Mouse (Mus musculus) urinary bladder, adult 2 months (tissue): ENCODE measurements around the gene Lgr6. TPM values are rescaled to one million over a fixed set of nuclear protein-coding genes. Genes with fewer than 3 reads are reported as not detected.
"Not testable (repeated sequence)": the region's sequence is repeated elsewhere in the genome, so short reads cannot be mapped to it uniquely, and the experiment has no call there.

Experiments
- DNase-seq: peaks from one replicate; pipeline ENCODE4 v3.0.0; 2022; ENCODE audit warnings: low spot score
- polyA plus RNA-seq: library from polyadenylated mRNA; depleted of rRNA; stranded (reverse); fragments of >200 nt; gene quantifications from 2 replicates; pipeline ENCODE4 v1.2.3, GENCODE M21; 2012

The Lgr6 gene
- polyA plus RNA-seq, 1 experiment = 0.34 TPM

DNA sequence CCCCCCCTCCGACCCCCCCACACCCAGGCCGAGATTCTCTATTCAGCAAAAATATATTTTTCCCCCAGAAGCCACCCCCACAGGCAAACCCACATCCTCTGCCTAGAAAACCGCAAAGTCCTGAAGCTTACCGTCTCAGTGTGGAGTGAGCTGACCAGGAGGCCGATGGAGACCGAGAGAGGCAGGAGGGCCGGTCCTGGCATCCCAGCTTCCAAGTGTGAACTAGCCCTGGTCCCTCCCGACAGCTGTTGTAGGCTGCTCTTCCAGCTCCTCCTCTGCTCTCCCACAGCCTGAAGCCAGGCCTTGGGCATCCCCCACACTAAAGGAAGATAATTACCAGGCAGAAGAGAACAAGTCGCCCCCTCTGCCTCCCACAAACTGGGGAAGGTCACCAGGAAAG, 23.9 kb upstream of the Lgr6 start:
- no peak for DNase-seq

DNA sequence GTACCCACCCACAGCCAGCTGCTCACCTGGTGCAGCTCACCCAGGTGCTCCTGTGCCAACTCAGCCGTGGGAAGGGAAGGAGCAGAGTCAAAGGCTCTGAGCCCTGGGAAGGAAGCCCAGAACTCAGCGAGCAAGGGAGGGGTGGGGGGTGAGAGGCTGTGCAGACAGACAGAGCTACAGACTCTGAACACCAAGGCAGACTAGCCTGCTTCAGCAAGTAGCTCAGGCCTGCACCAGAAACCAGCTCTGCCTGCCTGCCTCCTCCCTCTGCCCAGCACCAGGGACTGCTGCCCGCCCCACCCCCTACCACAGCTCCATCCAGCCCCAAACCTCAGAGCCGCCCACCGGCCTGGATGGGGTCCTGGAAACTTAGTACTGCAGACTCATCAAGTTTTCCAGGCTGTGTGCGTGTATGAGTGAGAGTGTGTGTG, 22.9 kb upstream of the Lgr6 start:
- no peak for DNase-seq

DNA sequence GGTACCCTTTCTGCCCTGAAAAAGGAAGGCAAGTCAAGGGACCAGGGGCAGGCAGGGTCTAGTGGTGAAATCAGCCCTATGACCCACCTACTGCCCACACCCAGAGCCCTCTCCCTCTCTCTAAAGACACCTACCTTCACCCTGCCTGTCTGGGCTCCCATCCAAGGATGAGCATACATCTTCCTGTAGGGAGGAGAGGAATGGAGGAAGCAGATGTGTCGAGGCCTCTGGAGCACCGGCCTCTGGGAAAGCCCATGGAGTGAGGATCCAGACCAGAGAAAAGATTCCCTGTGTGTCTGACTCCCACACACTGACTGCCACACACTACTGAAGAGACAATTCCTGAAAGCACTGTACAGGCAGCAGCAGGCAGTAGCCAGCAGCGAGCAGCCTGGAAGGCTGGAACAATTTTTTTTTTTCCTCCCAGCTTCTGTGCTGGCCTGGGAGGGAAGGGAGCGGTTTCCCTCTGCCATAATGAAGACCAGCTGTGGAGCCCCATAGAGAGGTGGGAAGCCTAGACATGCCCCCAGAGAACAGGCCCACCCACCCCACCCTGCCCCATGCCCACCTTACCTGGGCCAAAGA, 21.5 kb upstream of the Lgr6 start:
- DNase-seq = no peak

GRCm38 (mm10) chr1:135125990-135126389, 20.9 kb upstream of the Lgr6 start:
- DNase-seq = no peak

GRCm38 (mm10) chr1:135124573-135125363, 19.7 kb upstream of the Lgr6 start:
- no peak for DNase-seq

GRCm38 (mm10) chr1:135112661-135113060, 7.6 kb upstream of the Lgr6 start:
- no peak for DNase-seq

- DNase-seq = not testable (repeated sequence)
Measured at GRCm38 (mm10) chr1:135111271-135111670, 6.2 kb upstream of the Lgr6 start.

GRCm38 (mm10) chr1:135110075-135110474, 5.0 kb upstream of the Lgr6 start:
- no peak for DNase-seq

DNA sequence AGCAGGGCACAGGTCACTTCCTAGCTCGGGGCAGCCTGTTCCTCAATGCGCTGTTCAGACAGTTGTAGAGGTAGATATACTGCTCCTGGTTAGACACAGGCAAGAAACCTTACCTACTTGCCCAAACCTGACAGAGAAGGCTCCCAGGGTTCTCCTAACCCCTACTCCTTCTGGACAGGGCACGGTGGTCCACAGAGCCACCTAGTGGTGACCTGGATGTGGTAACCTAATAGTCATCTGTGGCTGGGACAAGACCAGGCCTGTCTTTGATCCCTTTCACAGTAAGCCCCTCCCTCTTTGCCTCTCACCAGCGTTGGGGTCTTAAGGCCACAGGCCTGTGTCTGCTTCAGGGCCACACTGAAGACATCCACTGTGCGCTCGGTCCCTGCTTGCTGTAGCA, 3.5 kb upstream of the Lgr6 start:
- DNase-seq = no peak

GRCm38 (mm10) chr1:135105951-135106350, 875 bp upstream of the Lgr6 start:
- peak; percentile 45 for DNase-seq

DNA sequence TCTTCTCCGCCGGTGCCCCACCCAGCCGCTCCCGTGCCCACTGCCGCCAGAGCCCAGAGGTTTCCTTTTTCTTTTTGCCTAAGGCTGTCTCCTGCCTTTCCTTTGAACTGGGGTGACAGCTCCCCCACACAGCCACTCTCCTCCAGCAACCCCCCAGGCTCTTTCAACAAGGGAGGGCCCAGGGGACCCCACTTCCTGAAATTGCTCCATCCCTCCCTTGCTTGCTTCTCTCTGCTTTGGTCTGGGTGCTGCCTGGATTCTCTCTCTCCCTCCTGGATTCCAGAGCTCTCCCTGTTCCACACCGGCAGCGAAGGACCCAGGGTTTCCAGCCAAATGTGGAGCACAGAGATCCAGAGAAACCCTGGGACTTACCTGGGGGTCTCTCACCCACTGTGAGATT, 4.7 kb downstream of the Lgr6 start:
- DNase-seq = no peak

DNA sequence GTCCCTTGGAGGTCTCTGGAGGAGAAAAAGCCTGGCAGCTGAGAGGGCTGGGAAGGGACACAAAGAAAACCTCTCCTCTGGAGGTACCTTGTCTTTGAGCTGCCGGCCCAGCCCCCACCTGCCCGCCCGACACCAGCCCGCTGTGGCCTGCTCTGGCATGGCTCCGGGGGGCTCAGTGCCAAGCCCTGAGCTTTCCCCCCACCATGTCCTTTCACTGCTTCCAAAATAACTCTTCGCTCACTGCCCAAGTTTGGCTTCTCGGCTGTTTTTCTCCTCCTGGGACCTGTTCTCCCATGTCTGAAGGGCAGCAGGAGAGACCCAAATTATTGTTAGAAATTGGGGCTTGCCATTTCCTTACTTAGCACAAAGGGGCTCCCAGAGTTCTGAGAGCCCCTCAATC, 6.6 kb downstream of the Lgr6 start:
- DNase-seq = no peak

DNA sequence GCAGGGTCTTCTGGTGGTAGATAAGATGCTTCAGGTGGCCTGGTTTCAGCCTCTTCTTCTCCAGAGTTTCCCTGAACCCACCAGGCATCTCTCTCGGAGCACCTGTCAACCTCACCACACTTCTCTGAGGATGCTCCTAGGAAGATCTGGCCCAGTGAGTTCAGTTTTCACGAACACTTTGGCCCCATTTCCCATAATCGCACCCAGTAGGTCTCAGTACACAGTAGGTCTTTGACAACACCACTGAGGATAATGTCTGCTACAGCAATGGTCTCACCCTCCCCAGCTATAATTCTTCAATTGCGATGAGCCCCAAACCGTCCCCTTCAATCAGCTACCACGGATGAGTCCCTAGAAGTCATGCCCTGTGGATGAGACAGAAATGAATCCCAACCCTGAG, 7.6 kb downstream of the Lgr6 start:
- no peak for DNase-seq

GRCm38 (mm10) chr1:135096312-135096711, 8.8 kb downstream of the Lgr6 start:
- no peak for DNase-seq

DNA sequence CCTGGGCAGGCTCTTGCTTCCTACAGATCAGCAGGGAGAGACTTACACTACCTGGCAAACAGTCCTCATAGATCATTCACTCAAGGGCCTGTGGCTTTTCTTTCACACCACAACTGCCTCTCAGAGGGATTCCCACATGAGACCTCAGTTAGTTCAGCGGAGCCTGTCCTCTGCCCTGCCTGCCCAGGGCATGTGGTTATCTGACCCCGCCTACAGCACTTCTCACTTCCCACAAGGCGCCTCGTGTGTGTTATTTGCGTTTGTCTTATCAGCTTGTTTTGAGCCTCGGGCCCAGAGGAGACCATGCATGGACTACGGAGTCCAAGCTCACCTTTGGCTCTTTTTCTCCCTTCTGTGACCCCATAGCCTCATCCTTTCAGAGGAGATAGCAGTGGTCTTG, 9.9 kb downstream of the Lgr6 start:
- DNase-seq = no peak

DNA sequence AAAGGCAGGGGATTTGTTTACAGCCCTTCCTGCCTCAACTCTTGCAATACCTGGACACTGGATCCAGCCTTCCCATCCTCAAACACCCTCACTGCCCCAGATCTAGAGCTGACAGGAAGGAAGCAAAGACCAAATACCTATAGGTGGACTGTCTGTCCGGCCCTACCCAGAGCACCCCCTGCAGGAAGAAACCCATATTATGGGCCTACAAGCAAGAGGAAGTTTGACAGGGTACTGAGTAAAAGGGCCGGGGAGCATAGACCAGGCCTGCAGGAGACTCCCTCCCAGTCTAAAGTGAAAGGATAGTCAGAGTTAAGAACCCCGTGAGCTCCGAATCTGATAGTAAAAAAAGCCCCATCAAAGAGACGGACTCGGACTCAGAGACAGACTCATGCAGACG, 10.4 kb downstream of the Lgr6 start:
- no peak for DNase-seq

DNA sequence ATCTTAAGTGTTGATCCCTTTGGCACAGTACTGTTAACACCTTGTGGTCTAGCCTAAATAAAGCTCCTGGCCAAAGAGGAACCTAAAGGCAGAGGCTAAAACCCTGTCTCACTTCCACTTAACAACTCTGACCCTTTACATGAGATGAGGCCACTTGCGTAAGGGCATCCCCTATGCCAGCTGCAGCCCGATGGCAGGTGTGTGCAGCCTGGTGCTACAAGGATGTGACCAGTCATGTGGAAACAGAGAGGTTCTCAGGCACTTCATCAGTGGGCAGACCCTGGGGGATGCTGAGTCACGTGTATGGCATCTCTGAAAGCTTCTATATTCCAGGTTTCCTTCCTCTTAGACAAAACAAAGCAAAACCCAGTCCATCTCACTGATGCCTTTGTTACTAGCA, 14.2 kb downstream of the Lgr6 start:
- DNase-seq = no peak

- DNase-seq = no peak
Measured at GRCm38 (mm10) chr1:135089626-135090025, 15.4 kb downstream of the Lgr6 start.

DNA sequence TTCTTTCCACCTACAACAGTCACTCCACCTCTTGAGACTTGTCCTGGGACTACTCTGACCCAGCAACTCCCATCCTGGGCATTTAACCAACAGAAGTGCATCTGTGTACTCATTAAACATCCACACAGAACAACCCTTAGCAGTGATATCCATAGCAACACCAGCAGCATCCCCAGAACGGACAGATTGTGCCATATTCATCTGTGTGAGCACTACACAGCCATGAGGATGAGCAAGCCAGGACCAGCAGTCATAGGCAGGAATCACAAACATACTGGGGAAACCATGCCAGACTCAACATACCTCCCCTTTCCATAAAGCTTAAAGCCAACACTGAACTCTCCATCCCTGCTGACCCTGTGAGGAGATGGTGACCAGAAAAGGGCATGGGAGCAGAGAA, 17.7 kb downstream of the Lgr6 start:
- DNase-seq = no peak

DNA sequence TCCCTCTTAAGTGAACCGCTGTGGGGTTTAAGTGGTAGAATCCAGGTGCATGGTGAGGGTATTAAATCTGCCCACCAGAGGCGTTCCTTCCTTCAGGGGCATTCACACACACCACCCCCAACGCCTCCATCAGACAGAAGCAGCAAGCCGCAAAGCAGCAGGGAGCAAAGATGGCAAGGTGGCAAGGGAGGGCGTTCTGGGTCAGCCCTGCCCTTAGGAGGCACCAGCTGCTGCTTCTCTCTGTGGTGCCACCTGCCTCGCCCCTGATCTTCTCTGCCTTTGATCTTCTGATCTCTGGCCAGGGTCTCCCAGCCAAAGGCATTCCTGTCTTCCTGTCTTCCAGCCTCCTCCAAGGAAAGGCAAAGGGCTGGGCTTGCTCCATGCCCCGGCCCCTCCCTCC, 19.1 kb downstream of the Lgr6 start:
- DNase-seq = no peak

- DNase-seq = no peak
Measured at GRCm38 (mm10) chr1:135085296-135085871, 19.7 kb downstream of the Lgr6 start.

DNA sequence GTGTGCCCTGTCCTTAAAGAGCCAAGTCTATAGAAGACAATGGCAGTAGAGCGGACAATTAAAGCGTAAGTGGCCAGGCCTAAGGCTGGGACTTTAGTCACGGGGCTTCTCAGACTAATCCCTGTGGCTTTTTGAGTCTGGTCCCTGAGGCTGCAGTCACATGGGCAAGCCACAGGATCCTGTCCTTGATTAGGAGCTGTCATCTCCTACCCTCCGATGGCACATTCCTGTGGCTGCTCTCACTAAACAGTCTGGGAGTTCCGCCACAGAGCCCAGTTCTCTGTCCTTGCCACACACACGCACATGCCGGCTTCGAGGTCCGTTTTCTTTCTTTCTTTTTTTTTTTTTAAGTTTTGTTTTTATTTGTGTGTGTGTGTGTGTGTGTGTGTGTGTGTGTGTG, 21.6 kb downstream of the Lgr6 start:
- no peak for DNase-seq

DNA sequence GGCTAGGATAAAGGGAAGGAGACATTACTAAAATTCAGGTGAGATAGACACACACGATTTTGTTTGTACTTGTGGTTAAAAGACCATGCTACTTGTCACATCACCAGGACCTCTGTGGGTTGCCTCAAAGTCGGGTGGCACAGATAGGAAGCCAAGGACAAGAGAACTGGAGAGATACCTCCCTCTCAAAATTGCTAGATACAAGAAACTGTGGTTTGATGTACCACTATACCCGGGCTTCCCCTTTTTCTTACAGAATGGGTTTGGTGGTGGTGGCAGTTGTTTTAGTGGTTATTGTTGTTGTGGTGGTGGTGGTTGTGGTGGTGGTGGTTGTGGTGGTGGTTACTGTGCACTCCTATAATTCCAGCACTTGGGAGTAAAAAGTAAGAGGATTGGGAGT, 22.8 kb downstream of the Lgr6 start:
- no peak for DNase-seq
